Comparison of ENCODE assay signal across 7 mouse cellular contexts in genomic region chr1:77496468-77497181, GRCm38 (mm10). TPM values are rescaled to one million over a fixed set of nuclear protein-coding genes. Genes with fewer than 3 reads are reported as not detected.
DNase-seq lines count a peak whose midpoint lies in the region; ATAC-seq lines count a peak whose summit lies in the region.

No protein-coding gene starts in this region.

- H3K27ac ChIP-seq in hindbrain, embryonic 15.5 days (replicated peaks) = peak overlapping the region; percentile 56
- peak overlapping the region; percentile 4; the same call in 1 of the 2 replicates for H3K27ac ChIP-seq in neural tube, embryonic 14.5 days (ENCODE audit: low read depth, low read length)

- DNase-seq in layer of hippocampus, postnatal 36 days = peak; percentile 17 to 34
- DNase-seq in layer of hippocampus, adult 9-11 months = no peak
- DNase-seq in embryo, embryonic 9.5 days (ENCODE audit: extremely low spot score) = peak; percentile 77
- no peak for DNase-seq in spleen, postnatal 14 days (ENCODE audit: low spot score in 2 of 2)
- DNase-seq in right cerebral cortex, postnatal 36 days (ENCODE audit: low spot score in 2 of 2) = no peak

- no peaks in the 10 kb centered on the region for H3K36me3 ChIP-seq in hindbrain, embryonic 15.5 days
- no peaks in the 10 kb centered on the region for H3K36me3 ChIP-seq in neural tube, embryonic 14.5 days (ENCODE audit: control insufficient read depth, insufficient read depth, low read length)

- no peak overlapping the region for H3K4me3 ChIP-seq in hindbrain, embryonic 15.5 days
- H3K4me3 ChIP-seq in neural tube, embryonic 14.5 days (ENCODE audit: low read depth, low read length) = no peak overlapping the region

- no peak overlapping the region for H3K9ac ChIP-seq in hindbrain, embryonic 15.5 days
- H3K9ac ChIP-seq in neural tube, embryonic 14.5 days (replicated peaks; ENCODE audit: low read depth, low read length) = no peak overlapping the region

- ATAC-seq in hindbrain, embryonic 15.5 days (ENCODE audit: low FRiP score, low read depth) = peak; percentile 93
- peak; percentile 82 for ATAC-seq in neural tube, embryonic 14.5 days (ENCODE audit: low read depth)

- no peaks in the 10 kb centered on the region for H3K27me3 ChIP-seq in hindbrain, embryonic 15.5 days
- no peaks in the 10 kb centered on the region for H3K27me3 ChIP-seq in neural tube, embryonic 14.5 days (ENCODE audit: control insufficient read depth, insufficient read depth, low read length)

- H3K9me3 ChIP-seq in hindbrain, embryonic 15.5 days = no peaks in the 10 kb centered on the region
- no peaks in the 10 kb centered on the region for H3K9me3 ChIP-seq in neural tube, embryonic 14.5 days (ENCODE audit: control insufficient read depth, low read length)

- H3K4me1 ChIP-seq in hindbrain, embryonic 15.5 days (replicated peaks) = peaks cover 62% of the 10 kb centered on the region
- H3K4me1 ChIP-seq in neural tube, embryonic 14.5 days (ENCODE audit: control insufficient read depth, insufficient read depth, low read length) = peaks cover 34% of the 10 kb centered on the region

- H3K4me2 ChIP-seq in hindbrain, embryonic 15.5 days = peak overlapping the region; percentile 44
- peak overlapping the region; percentile 30 for H3K4me2 ChIP-seq in neural tube, embryonic 14.5 days (ENCODE audit: low read depth, low read length)

- 9% methylated on average over 11 of the region's 11 CpGs for WGBS in hindbrain, embryonic 15.5 days
- WGBS in neural tube, embryonic 14.5 days = 9% methylated on average over 11 of the region's 11 CpGs

RNA-seq across cellular contexts. Expression of gene Epha4, which starts 18.3 kb away (rescaled TPM):
- total RNA-seq in layer of hippocampus, postnatal 36 days (2021) = 100 to 1,000 TPM; 298 to 325 TPM
- polyA plus RNA-seq in hindbrain, embryonic 15.5 days (2015; fragmentation: Nextera tagmentation; extraction: Ambion mirVana) = 37.9 and 49.8 TPM in 2 replicates
- 41.8 and 45.9 TPM in 2 replicates for polyA plus RNA-seq in neural tube, embryonic 14.5 days (2014; fragmentation: Nextera tagmentation; extraction: Ambion mirVana)

Comparison
In these comparisons a context has a peak if more than half of its experiments do, and no peak if none do; other contexts are left out.
1. DNase-seq: peak in layer of hippocampus, postnatal 36 days (2 of 2) and embryo, embryonic 9.5 days (single experiment); none in layer of hippocampus, adult 9-11 months (single experiment), spleen, postnatal 14 days (0 of 2) and right cerebral cortex, postnatal 36 days (0 of 2).